Mouse (Mus musculus): ENCODE data around the gene Tcf20.

- no peak for TF ChIP-seq CTCF (IDR thresholded peaks at IDR 0.05; ENCODE audit: borderline replicate concordance, control insufficient read depth, extremely low read depth, insufficient read depth, low read length, poor library complexity)
- no peak for TF ChIP-seq POLR2A (IDR thresholded peaks at IDR 0.05; ENCODE audit: control insufficient read depth, extremely low read depth, insufficient read depth, low read length, poor library complexity)
Observed at GRCm38 (mm10) chr15:83007346-83007920, 19.8 kb upstream of the Tcf20 start.
